Mouse (Mus musculus): ENCODE results near the gene Txnrd1. TPM values are rescaled to one million over a fixed set of nuclear protein-coding genes. Genes with fewer than 3 reads are reported as not detected.

Txnrd1 gene
- polyA plus RNA-seq, 1 experiment from 2014 or later = 108 TPM

GRCm38 (mm10) chr10:82835898-82836297, 2.1 kb downstream of the Txnrd1 start:
- H3K27ac ChIP-seq (ENCODE audit: low read length) = no peak overlapping the region
- H3K9me3 ChIP-seq (ENCODE audit: control insufficient read depth, low read length) = no peaks in the 10 kb centered on the region
- WGBS = 81% methylated on average over 3 of the region's 3 CpGs
- no peak overlapping the region for H3K4me2 ChIP-seq (ENCODE audit: low read depth, low read length)
- 0 out of 2 replicates have a peak, but pooled peaks cover 6% of the 10 kb centered on the region for H3K4me1 ChIP-seq (ENCODE audit: control insufficient read depth, insufficient read depth, low read length)
- H3K27me3 ChIP-seq (replicated peaks; ENCODE audit: control insufficient read depth, insufficient read depth, low read length) = no peaks in the 10 kb centered on the region
- no peaks in the 10 kb centered on the region for H3K36me3 ChIP-seq (ENCODE audit: control insufficient read depth, insufficient read depth, low read length)
- no peak overlapping the region for H3K4me3 ChIP-seq (ENCODE audit: low read length)
- no peak overlapping the region for H3K9ac ChIP-seq (ENCODE audit: low read depth, low read length)
- no peak for ATAC-seq

- no peaks in the 10 kb centered on the region for H3K9me3 ChIP-seq (ENCODE audit: control insufficient read depth, low read length)
- H3K4me1 ChIP-seq (ENCODE audit: control insufficient read depth, insufficient read depth, low read length) = 0 out of 2 replicates have a peak, but pooled peaks cover 6% of the 10 kb centered on the region
- H3K9ac ChIP-seq (ENCODE audit: low read depth, low read length) = no peak overlapping the region
- no peak overlapping the region for H3K4me2 ChIP-seq (ENCODE audit: low read depth, low read length)
- H3K36me3 ChIP-seq (ENCODE audit: control insufficient read depth, insufficient read depth, low read length) = no peaks in the 10 kb centered on the region
- ATAC-seq = peak; percentile 85
- 57% methylated on average over 7 of the region's 7 CpGs for WGBS
- H3K27ac ChIP-seq (ENCODE audit: low read length) = no peak overlapping the region
- no peak overlapping the region for H3K4me3 ChIP-seq (ENCODE audit: low read length)
- no peaks in the 10 kb centered on the region for H3K27me3 ChIP-seq (replicated peaks; ENCODE audit: control insufficient read depth, insufficient read depth, low read length)
Measured at GRCm38 (mm10) chr10:82838390-82838789, 4.6 kb downstream of the Txnrd1 start.

DNA sequence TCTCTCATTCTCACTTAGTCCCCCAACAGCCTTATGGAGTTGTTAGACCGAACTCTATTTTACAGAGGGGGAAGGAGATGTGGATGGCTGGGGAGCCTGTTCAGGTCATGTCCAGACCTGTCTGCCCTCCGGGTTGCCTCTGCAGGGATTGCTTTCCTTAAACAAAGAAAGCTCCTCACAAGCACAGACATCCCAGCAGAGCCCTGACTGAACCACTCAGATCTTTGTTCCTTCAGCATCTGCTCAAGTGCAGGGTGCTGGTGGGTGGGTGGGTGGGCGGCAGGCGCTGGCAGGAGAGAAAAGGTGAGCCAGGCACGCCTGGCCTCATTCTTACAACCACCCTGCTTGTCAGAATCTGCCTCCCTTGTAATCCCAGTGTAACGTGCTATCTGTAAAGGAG, 10.3 kb downstream of the Txnrd1 start:
- Histone ChIP-seq H3K27me3 (replicated peaks; ENCODE audit: control insufficient read depth, insufficient read depth, low read length) (no peaks in the 10 kb centered on the region), H3K4me1 (ENCODE audit: control insufficient read depth, insufficient read depth, low read length) (no peaks in the 10 kb centered on the region; the same call in 1 of the 2 replicates), H3K27ac (ENCODE audit: low read length) (no peak overlapping the region), H3K4me2 (ENCODE audit: low read depth, low read length) (no peak overlapping the region), H3K9me3 (ENCODE audit: control insufficient read depth, low read length) (no peaks in the 10 kb centered on the region), H3K4me3 (ENCODE audit: low read length) (no peak overlapping the region), H3K9ac (ENCODE audit: low read depth, low read length) (no peak overlapping the region), H3K36me3 (ENCODE audit: control insufficient read depth, insufficient read depth, low read length) (no peaks in the 10 kb centered on the region)
- no peak for ATAC-seq
- 64% methylated on average over 6 of the region's 6 CpGs for WGBS

DNA sequence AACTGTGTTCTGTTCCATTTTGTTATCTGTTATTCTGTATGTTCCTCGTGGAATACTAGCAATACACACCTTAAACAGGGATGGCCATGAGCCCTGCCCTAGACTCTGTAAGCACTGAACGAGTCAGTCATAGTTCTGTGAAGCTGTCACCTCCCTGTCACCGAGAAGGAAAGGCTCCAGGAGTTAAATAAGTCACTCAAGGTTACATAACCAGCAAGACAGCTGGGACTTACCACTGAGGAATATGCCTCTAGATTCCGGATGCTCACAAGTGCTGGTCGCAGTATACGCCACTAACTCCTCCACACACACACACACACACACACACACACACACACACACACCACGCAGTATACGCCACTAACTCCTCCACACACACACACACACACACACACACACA, 11.0 kb downstream of the Txnrd1 start:
- no peak overlapping the region for H3K27ac ChIP-seq (ENCODE audit: low read length)
- no peaks in the 10 kb centered on the region for H3K27me3 ChIP-seq (replicated peaks; ENCODE audit: control insufficient read depth, insufficient read depth, low read length)
- H3K36me3 ChIP-seq (ENCODE audit: control insufficient read depth, insufficient read depth, low read length) = no peaks in the 10 kb centered on the region
- ATAC-seq = no peak
- no peaks in the 10 kb centered on the region for H3K9me3 ChIP-seq (ENCODE audit: control insufficient read depth, low read length)
- 67% methylated on average over 8 of the region's 8 CpGs for WGBS
- H3K4me1 ChIP-seq (ENCODE audit: control insufficient read depth, insufficient read depth, low read length) = no peaks in the 10 kb centered on the region; the same call in 1 of the 2 replicates
- no peak overlapping the region for H3K4me2 ChIP-seq (ENCODE audit: low read depth, low read length)
- H3K4me3 ChIP-seq (ENCODE audit: low read length) = no peak overlapping the region
- H3K9ac ChIP-seq (ENCODE audit: low read depth, low read length) = no peak overlapping the region

DNA sequence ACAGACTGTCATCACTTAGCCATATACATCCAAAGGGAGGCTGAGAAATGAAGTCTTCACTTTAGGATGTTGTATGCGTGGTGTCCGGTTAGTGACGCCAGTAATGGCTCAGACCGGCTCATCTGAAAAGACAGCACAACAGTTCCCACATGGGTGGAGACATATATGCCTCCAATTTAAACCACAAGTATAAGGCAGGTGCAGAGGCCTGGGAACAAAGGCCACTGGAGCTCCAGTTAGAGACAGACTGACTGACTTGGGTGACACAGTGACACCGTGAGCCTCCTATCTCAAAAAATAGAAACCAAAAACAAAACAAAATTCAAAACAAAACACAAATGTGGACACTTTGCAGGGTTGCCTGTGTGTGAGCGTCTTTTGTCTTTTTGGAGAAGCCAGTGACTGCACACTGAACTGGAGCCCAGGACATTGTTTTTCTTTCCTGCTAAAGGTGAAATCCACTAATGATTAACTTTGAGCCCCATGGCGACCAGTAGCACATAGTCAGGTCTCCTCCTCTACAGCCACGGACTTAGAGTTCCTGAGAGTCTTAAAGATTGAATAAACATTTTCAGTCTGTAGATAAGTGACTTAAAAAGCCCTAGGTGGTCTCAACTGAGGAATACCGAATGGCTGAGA, 14.2 kb downstream of the Txnrd1 start:
- 59% methylated on average over 9 of the region's 9 CpGs for WGBS
- H3K9me3 ChIP-seq (ENCODE audit: control insufficient read depth, low read length) = no peaks in the 10 kb centered on the region
- H3K27me3 ChIP-seq (replicated peaks; ENCODE audit: control insufficient read depth, insufficient read depth, low read length) = no peaks in the 10 kb centered on the region
- H3K4me2 ChIP-seq (ENCODE audit: low read depth, low read length) = no peak overlapping the region
- H3K4me1 ChIP-seq (ENCODE audit: control insufficient read depth, insufficient read depth, low read length) = no peaks in the 10 kb centered on the region; the same call in 1 of the 2 replicates
- ATAC-seq = peak; percentile 92
- H3K27ac ChIP-seq (ENCODE audit: low read length) = peak overlapping the region; percentile 13; the same call in 1 of the 2 replicates
- H3K36me3 ChIP-seq (ENCODE audit: control insufficient read depth, insufficient read depth, low read length) = no peaks in the 10 kb centered on the region
- H3K4me3 ChIP-seq (ENCODE audit: low read length) = no peak overlapping the region
- no peak overlapping the region for H3K9ac ChIP-seq (ENCODE audit: low read depth, low read length)

GRCm38 (mm10) chr10:82849686-82850353, 16.1 kb downstream of the Txnrd1 start:
- no peaks in the 10 kb centered on the region for H3K9me3 ChIP-seq (ENCODE audit: control insufficient read depth, low read length)
- no peaks in the 10 kb centered on the region; the same call in 1 of the 2 replicates for H3K4me1 ChIP-seq (ENCODE audit: control insufficient read depth, insufficient read depth, low read length)
- no peak overlapping the region for H3K27ac ChIP-seq (ENCODE audit: low read length)
- no peaks in the 10 kb centered on the region for H3K36me3 ChIP-seq (ENCODE audit: control insufficient read depth, insufficient read depth, low read length)
- H3K4me2 ChIP-seq (ENCODE audit: low read depth, low read length) = no peak overlapping the region
- WGBS = 75% methylated on average over 16 of the region's 16 CpGs
- no peak overlapping the region for H3K4me3 ChIP-seq (ENCODE audit: low read length)
- no peaks in the 10 kb centered on the region for H3K27me3 ChIP-seq (replicated peaks; ENCODE audit: control insufficient read depth, insufficient read depth, low read length)
- no peak overlapping the region for H3K9ac ChIP-seq (ENCODE audit: low read depth, low read length)
- ATAC-seq = no peak

DNA sequence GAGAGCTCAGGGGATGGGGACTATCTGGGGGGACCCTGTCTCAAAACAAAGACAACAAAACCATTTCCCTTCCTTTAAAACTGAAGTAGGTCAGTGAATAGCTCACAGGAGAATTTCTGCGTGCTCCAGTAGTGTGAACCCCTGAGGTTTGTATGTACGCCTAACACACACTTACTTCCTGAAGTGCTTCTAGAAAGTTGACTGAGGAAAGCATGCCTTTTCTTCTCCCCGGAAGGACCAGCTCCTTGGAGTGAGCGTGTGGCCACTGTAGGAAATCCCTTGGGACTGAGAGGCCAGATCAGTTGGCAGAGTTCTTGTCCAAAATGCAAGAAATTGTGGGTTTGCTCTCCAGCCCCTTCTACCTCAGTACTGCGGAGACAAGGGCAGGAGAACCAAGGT, 16.6 kb downstream of the Txnrd1 start:
- no peak for ATAC-seq
- WGBS = 85% methylated on average over 5 of the region's 5 CpGs
- H3K27me3 ChIP-seq (replicated peaks; ENCODE audit: control insufficient read depth, insufficient read depth, low read length) = no peaks in the 10 kb centered on the region

DNA sequence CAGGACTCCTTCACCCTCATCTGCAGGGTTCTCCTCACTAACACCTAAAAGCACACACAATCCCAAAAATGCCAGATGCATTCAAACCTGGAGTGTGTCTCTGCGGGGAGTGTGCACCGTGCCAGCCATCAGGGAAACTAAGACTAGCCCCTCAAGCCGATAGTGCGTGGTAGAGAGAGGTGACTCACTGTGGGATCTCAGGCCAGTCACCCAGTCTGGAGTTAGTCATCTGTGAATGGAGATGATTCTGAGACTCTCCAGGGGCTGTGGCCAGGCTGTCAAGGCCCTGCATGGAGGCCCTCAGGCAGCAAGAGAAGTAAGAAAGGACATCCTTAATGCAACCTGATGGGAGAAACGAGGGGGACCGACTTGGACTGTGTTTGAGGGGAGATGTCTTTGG, 18.0 kb downstream of the Txnrd1 start:
- no peak for ATAC-seq
- WGBS = 93% methylated on average over 6 of the region's 6 CpGs
- Histone ChIP-seq H3K4me3 (ENCODE audit: low read length) (no peak overlapping the region), H3K4me2 (ENCODE audit: low read depth, low read length) (no peak overlapping the region), H3K9me3 (ENCODE audit: control insufficient read depth, low read length) (no peaks in the 10 kb centered on the region), H3K27me3 (replicated peaks; ENCODE audit: control insufficient read depth, insufficient read depth, low read length) (no peaks in the 10 kb centered on the region), H3K4me1 (ENCODE audit: control insufficient read depth, insufficient read depth, low read length) (no peaks in the 10 kb centered on the region; the same call in 1 of the 2 replicates), H3K9ac (ENCODE audit: low read depth, low read length) (no peak overlapping the region), H3K27ac (ENCODE audit: low read length) (no peak overlapping the region), H3K36me3 (ENCODE audit: control insufficient read depth, insufficient read depth, low read length) (no peaks in the 10 kb centered on the region)

More for the DNA sequence above, 16.6 kb downstream of the Txnrd1 start:
- no peak overlapping the region for H3K4me2 ChIP-seq (ENCODE audit: low read depth, low read length)
- H3K4me1 ChIP-seq (ENCODE audit: control insufficient read depth, insufficient read depth, low read length) = no peaks in the 10 kb centered on the region; the same call in 1 of the 2 replicates
- H3K9ac ChIP-seq (ENCODE audit: low read depth, low read length) = no peak overlapping the region
- no peak overlapping the region for H3K4me3 ChIP-seq (ENCODE audit: low read length)
- H3K27ac ChIP-seq (ENCODE audit: low read length) = no peak overlapping the region
- no peaks in the 10 kb centered on the region for H3K36me3 ChIP-seq (ENCODE audit: control insufficient read depth, insufficient read depth, low read length)
- H3K9me3 ChIP-seq (ENCODE audit: control insufficient read depth, low read length) = no peaks in the 10 kb centered on the region

DNA sequence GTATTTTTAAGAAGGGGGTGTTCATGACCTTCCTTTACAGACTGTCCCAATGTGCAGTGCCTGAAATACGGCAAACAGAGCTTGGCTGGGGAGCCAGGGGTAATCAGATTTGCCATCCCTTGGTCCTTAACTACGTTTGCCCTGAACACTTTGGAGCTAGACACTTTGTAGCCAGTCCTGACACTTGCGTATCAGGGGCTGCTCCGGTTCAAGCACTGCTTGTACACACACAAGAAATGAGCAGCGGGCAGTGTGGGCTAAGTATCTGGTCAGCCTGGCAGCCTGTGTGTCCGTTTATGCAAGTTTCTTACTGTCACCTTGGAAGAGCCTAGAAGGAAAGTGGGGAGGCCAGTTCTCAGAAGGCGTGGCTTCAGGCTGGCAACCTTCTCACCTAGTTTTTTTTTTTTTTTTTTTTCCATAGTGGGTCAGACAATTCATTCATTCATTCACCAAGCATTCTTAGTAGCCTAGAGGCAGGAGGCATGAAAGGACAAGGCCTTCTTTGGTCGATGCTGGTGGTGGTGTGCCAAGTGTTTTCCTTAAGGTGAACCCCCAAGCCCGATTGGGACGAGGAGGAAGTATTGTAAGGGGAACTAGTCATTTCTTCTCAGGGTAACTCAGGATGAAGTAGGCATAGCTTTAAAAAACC, 24.4 kb downstream of the Txnrd1 start:
- Histone ChIP-seq H3K36me3 (ENCODE audit: control insufficient read depth, insufficient read depth, low read length) (no peaks in the 10 kb centered on the region), H3K4me2 (ENCODE audit: low read depth, low read length) (peak overlapping the region; percentile 57), H3K27me3 (replicated peaks; ENCODE audit: control insufficient read depth, insufficient read depth, low read length) (no peaks in the 10 kb centered on the region), H3K4me3 (ENCODE audit: low read length) (peak overlapping the region; percentile 77), H3K9me3 (ENCODE audit: control insufficient read depth, low read length) (no peaks in the 10 kb centered on the region), H3K4me1 (ENCODE audit: control insufficient read depth, insufficient read depth, low read length) (peaks cover 11% of the 10 kb centered on the region), H3K9ac (ENCODE audit: low read depth, low read length) (peak overlapping the region; percentile 83), H3K27ac (ENCODE audit: low read length) (peak overlapping the region; percentile 97)
- 52% methylated on average over 10 of the region's 10 CpGs for WGBS
- no peak for ATAC-seq
